Mouse (Mus musculus): ENCODE data around the gene Tmem141. TPM values are rescaled to one million over a fixed set of nuclear protein-coding genes. Genes with fewer than 3 reads are reported as not detected.

Tmem141 gene
- polyA plus RNA-seq, 2 experiments = 9.4 to 9.8 TPM

DNA sequence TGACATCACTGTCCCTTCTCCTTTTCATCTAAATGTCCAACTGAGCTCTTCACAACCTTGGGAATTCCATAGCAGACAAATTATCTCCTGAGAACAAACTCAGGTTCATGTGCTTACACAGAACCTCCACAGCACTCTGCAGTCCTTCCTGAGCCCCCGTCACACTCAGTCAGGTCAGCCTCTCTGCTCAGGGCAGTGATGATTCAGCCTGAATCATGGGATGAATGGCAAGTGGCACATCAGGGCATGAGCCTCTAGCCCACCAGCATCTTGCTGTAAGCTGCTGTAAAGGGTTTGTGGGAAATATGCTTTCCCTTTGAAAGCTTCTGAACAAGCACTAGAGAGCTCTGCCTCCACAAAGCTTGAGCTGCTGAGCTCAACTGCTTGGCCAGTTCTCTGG, 23.1 kb downstream of the Tmem141 start:
- no peaks in the 10 kb centered on the region; a peak in 1 of 4 replicates for H3K4me1 ChIP-seq (replicated peaks; ENCODE audit: control insufficient read depth in 2 of 2, insufficient read depth in 2 of 2, low read length in 1 of 2)
- H3K27me3 ChIP-seq (ENCODE audit: control insufficient read depth, insufficient read depth, low read length) = no peaks in the 10 kb centered on the region
- 85% methylated on average over 1 of the region's 1 CpGs for whole genome bisulfite sequencing (ENCODE audit: insufficient replicate concordance)
- no peak overlapping the region for H3K4me2 ChIP-seq (ENCODE audit: low read depth)
- DNase-seq (ENCODE audit: low read depth in 3 of 3, low spot score in 3 of 3) = no peak
- H3K36me3 ChIP-seq (replicated peaks; ENCODE audit: control insufficient read depth, insufficient read depth, low read depth) = peaks cover 58% of the 10 kb centered on the region
- H3K4me3 ChIP-seq (ENCODE audit: insufficient read depth in 1 of 2, low read depth in 2 of 2, low read length in 2 of 2) = no peak overlapping the region
- H3K27ac ChIP-seq = no peak overlapping the region
- H3K9ac ChIP-seq (replicated peaks) = no peak overlapping the region
- no peak for TF ChIP-seq EP300 (IDR thresholded peaks at IDR 0.05; ENCODE audit: low read depth)
- no peak for TF ChIP-seq CTCF (IDR thresholded peaks at IDR 0.05; ENCODE audit: low read depth)
- no peak for ATAC-seq (ENCODE audit: insufficient read depth)
- H3K9me3 ChIP-seq (ENCODE audit: control insufficient read depth, low read length) = no peaks in the 10 kb centered on the region

DNA sequence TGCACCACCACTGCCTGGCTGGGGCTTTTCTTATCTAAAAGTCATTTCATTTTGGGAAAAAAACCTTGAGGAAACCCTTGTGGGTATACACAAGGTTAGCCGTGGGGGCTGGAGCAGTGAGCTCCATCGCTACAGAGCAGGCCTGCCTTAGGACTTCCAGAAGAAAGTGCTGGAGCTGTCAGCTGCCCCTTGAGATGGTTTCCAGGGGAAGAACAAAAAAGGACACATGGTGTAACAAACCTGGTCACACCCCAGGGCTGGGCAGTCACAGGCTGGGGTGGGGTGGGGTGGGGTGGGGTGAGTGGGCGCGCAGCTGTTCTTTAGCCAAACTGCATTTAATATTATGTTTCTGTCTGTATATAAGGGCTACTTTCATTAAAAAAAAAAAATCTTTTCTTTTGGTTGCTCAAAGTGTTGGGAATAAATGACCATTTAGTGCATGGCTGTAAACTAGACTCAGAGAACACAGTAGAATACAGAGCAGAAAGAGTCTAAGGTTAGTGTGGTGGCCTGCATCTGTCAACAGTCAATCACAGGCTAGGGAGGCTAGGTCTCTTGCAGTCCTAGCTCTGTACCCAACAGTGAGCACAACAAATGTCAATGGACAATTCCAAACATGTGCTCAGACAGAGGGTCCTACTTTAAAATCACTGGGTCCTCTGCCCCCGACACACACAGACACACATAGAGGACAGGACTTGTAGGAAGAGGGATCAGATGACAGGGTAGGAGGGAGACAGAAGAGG, 24.9 kb downstream of the Tmem141 start:
- 85% methylated on average over 5 of the region's 5 CpGs for WGBS (ENCODE audit: insufficient replicate concordance)
- DNase-seq (ENCODE audit: low read depth in 3 of 3, low spot score in 3 of 3) = no peak

DNA sequence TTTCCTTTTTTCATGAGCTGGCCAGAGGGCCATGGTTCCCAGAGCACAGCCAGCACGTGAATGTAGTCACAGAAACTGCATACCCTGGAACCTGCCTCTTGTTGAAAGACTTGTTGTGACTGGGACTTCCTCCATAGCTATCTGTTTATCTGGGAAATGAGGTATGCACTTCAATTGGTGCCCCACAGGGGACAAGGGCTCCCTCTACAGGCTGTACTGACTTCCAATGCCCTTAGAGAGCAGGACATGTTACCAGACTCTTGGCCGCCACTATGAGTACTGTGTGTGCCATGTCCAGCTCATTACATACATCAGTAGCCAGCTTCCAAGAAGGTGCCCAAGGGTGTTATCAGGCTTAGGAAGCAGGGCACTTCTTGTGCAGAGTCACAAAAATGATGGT, 29.9 kb downstream of the Tmem141 start:
- DNase-seq (ENCODE audit: low read depth in 3 of 3, low spot score in 3 of 3) (no peak), ATAC-seq (ENCODE audit: insufficient read depth) (no peak)
- no peak overlapping the region for H3K27ac ChIP-seq
- no peak overlapping the region for H3K9ac ChIP-seq (replicated peaks)
- peaks cover 23% of the 10 kb centered on the region for H3K36me3 ChIP-seq (replicated peaks; ENCODE audit: control insufficient read depth, insufficient read depth, low read depth)
- H3K4me3 ChIP-seq (ENCODE audit: insufficient read depth in 1 of 2, low read depth in 2 of 2, low read length in 2 of 2) = no peak overlapping the region
- H3K9me3 ChIP-seq (ENCODE audit: control insufficient read depth, low read length) = no peaks in the 10 kb centered on the region
- H3K4me2 ChIP-seq (ENCODE audit: low read depth) = no peak overlapping the region
- TF ChIP-seq EP300 (IDR thresholded peaks at IDR 0.05; ENCODE audit: low read depth) (no peak), CTCF (IDR thresholded peaks at IDR 0.05; ENCODE audit: low read depth) (peak; percentile 82)
- no peaks in the 10 kb centered on the region for H3K27me3 ChIP-seq (ENCODE audit: control insufficient read depth, insufficient read depth, low read length)
- 61% methylated on average over 2 of the region's 2 CpGs for WGBS (ENCODE audit: insufficient replicate concordance)
- no peaks in the 10 kb centered on the region for H3K4me1 ChIP-seq (replicated peaks; ENCODE audit: control insufficient read depth in 2 of 2, insufficient read depth in 2 of 2, low read length in 1 of 2)

More for the DNA sequence above, 24.9 kb downstream of the Tmem141 start:
- peaks cover 63% of the 10 kb centered on the region for H3K36me3 ChIP-seq (replicated peaks; ENCODE audit: control insufficient read depth, insufficient read depth, low read depth)
- no peaks in the 10 kb centered on the region; a peak in 1 of 4 replicates for H3K4me1 ChIP-seq (replicated peaks; ENCODE audit: control insufficient read depth in 2 of 2, insufficient read depth in 2 of 2, low read length in 1 of 2)
- H3K27me3 ChIP-seq (ENCODE audit: control insufficient read depth, insufficient read depth, low read length) = no peaks in the 10 kb centered on the region
- no peak for TF ChIP-seq CTCF (IDR thresholded peaks at IDR 0.05; ENCODE audit: low read depth)
- TF ChIP-seq EP300 (IDR thresholded peaks at IDR 0.05; ENCODE audit: low read depth) = no peak
- no peak for ATAC-seq (ENCODE audit: insufficient read depth)
- H3K27ac ChIP-seq = no peak overlapping the region
- H3K9ac ChIP-seq (replicated peaks) = no peak overlapping the region
- no peak overlapping the region for H3K4me3 ChIP-seq (ENCODE audit: insufficient read depth in 1 of 2, low read depth in 2 of 2, low read length in 2 of 2)
- no peaks in the 10 kb centered on the region for H3K9me3 ChIP-seq (ENCODE audit: control insufficient read depth, low read length)
- no peak overlapping the region for H3K4me2 ChIP-seq (ENCODE audit: low read depth)

DNA sequence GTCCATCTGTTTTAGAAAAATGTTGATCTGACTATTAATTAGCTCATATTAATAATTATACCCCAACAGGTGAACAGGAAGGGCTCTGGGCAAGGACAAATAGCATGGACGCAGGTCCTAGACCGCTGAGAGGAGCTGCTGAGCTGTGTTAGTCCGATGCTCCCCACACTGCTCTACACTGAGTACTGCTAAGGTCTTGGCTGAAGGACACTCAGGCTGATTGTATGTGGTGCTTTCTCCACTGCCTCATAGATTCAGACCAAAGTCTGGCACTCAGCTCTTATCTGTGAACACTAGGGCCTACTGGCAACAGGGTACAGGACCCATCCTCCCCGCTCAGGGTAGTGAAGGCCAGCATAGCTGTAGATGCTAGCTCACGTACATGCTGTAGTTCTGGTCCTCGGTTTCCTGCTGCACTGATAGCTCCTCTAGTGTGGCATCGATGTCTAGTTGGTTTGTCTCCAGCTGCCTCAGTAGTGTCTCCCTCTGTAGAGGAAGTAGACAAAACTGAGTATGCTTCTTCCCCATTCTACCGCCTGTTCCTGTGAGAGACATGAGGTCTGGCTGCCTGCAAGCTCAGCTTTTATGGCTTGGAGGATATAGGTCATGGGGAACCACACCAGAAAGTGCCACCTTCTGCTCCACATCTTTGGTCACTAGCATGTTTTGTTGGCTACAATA, 33.4 kb downstream of the Tmem141 start:
- Histone ChIP-seq H3K27ac (no peak overlapping the region), H3K9me3 (ENCODE audit: control insufficient read depth, low read length) (no peaks in the 10 kb centered on the region), H3K9ac (replicated peaks) (no peak overlapping the region), H3K36me3 (replicated peaks; ENCODE audit: control insufficient read depth, insufficient read depth, low read depth) (peaks cover 14% of the 10 kb centered on the region), H3K4me3 (ENCODE audit: insufficient read depth in 1 of 2, low read depth in 2 of 2, low read length in 2 of 2) (no peak overlapping the region), H3K4me1 (replicated peaks; ENCODE audit: control insufficient read depth in 2 of 2, insufficient read depth in 2 of 2, low read length in 1 of 2) (no peaks in the 10 kb centered on the region), H3K27me3 (ENCODE audit: control insufficient read depth, insufficient read depth, low read length) (no peaks in the 10 kb centered on the region), H3K4me2 (ENCODE audit: low read depth) (no peak overlapping the region)
- no peak for ATAC-seq (ENCODE audit: insufficient read depth)
- TF ChIP-seq EP300 (IDR thresholded peaks at IDR 0.05; ENCODE audit: low read depth) = no peak
- no peak for TF ChIP-seq CTCF (IDR thresholded peaks at IDR 0.05; ENCODE audit: low read depth)
- WGBS (ENCODE audit: insufficient replicate concordance) = 70% methylated on average over 8 of the region's 8 CpGs
- DNase-seq (ENCODE audit: low read depth in 3 of 3, low spot score in 3 of 3) = no peak

DNA sequence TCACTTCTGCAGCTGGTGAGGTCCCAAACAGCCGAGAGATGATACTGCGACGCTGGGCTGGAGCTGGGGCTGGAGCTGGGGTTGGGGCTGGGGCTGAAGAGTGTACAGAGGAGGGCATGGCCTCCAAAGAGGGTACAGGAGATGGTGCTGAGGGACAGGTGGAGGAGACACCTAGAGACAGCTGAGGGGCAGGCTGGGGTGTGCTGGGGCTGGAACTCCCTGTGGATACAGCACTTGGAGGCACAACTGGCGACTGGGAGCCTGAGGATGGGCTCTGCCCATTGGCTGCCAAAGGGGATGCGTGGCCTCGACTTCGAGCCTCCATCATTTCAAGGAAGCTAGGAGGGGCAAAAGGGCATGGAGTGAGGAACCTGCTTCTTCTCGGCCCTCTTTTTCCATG, 34.5 kb downstream of the Tmem141 start:
- H3K4me2 ChIP-seq (ENCODE audit: low read depth) = no peak overlapping the region
- no peak overlapping the region for H3K27ac ChIP-seq
- H3K4me1 ChIP-seq (replicated peaks; ENCODE audit: control insufficient read depth in 2 of 2, insufficient read depth in 2 of 2, low read length in 1 of 2) = no peaks in the 10 kb centered on the region
- H3K36me3 ChIP-seq (replicated peaks; ENCODE audit: control insufficient read depth, insufficient read depth, low read depth) = peaks cover 8% of the 10 kb centered on the region
- DNase-seq (ENCODE audit: low read depth in 3 of 3, low spot score in 3 of 3) (no peak), ATAC-seq (ENCODE audit: insufficient read depth) (no peak)
- no peaks in the 10 kb centered on the region for H3K27me3 ChIP-seq (ENCODE audit: control insufficient read depth, insufficient read depth, low read length)
- no peak overlapping the region for H3K4me3 ChIP-seq (ENCODE audit: insufficient read depth in 1 of 2, low read depth in 2 of 2, low read length in 2 of 2)
- TF ChIP-seq CTCF (IDR thresholded peaks at IDR 0.05; ENCODE audit: low read depth) (no peak), EP300 (IDR thresholded peaks at IDR 0.05; ENCODE audit: low read depth) (no peak)
- 85% methylated on average over 8 of the region's 8 CpGs for WGBS (ENCODE audit: insufficient replicate concordance)
- H3K9ac ChIP-seq (replicated peaks) = no peak overlapping the region
- no peaks in the 10 kb centered on the region for H3K9me3 ChIP-seq (ENCODE audit: control insufficient read depth, low read length)

Data from liver, embryonic 14.5 days (tissue).